Mouse (Mus musculus) layer of hippocampus, postnatal 25 days (tissue): Measurements from ENCODE around the gene Hist1h2bh. TPM values are rescaled to one million over a fixed set of nuclear protein-coding genes. Genes with fewer than 3 reads are reported as not detected.
"Not testable (repeated sequence)": the region's sequence is repeated elsewhere in the genome, so short reads cannot be mapped to it uniquely, and the experiment has no call there.

Source experiments
- DNase-seq, 2 experiments: peaks; one replicate each; pipeline ENCODE4 v3.0.0; 2022; ENCODE audit warnings: mixed read lengths in 2 of 2, low spot score in 1 of 2; ENCODE audit errors: extremely low spot score in 1 of 2
- total RNA-seq, 2 experiments: library from RNA; stranded (reverse); gene quantifications; 2 replicates each; pipeline ENCODE4 v1.2.3; 2021

The Hist1h2bh gene
- total RNA-seq, 2 experiments from 2014 or later, result 0.94 to 1.1 TPM

DNA sequence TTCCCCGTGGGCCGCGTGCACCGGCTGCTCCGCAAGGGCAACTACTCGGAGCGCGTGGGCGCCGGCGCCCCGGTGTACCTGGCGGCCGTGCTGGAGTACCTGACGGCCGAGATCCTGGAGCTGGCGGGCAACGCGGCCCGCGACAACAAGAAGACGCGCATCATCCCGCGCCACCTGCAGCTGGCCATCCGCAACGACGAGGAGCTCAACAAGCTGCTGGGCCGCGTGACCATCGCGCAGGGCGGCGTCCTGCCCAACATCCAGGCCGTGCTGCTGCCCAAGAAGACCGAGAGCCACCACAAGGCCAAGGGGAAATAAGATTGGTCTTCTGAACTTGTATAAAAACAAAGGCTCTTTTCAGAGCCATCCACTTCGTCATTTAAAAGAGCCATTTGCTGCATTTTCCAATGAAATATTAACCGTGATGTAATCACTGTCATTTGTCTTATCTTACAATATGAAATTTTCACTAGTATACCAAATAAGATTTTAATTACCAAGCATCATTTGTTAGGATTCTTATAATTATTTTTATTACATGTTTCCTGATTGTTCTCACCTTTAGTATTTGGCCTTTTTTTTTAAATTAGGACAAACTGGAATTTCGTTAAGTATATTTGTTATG, 31.5 kb upstream of the Hist1h2bh start:
- DNase-seq, result not testable (repeated sequence)

DNA sequence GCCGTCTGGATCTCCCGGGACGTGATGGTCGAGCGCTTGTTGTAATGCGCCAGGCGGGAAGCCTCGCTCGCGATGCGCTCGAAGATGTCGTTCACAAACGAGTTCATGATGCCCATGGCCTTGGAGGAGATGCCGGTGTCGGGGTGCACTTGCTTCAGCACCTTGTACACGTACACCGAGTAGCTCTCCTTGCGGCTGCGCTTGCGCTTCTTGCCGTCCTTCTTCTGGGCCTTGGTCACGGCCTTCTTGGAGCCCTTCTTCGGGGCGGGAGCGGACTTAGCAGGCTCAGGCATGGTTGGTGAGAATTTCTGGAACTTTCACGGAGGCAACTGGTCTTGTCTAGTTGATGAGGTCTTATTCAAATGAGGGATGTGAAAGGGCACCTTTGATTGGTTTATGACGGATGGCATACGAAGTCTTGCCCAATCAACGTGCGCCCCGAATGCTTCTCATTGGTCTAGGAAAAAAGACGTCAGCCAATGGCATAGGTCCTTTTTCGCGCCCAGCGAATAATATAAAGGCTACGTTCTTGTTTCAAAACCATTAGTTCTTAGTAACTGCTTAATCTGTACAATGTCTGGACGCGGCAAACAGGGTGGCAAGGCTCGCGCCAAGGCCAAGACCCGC, 30.8 kb upstream of the Hist1h2bh start, which contains the start of the genes Hist1h2bf and Hist1h2ad:
TSS of gene Hist1h2bf (minus strand) at position 299 of the 627 bp plus-strand sequence.
TSS of gene Hist1h2ad (plus strand) at position 484 of the 627 bp plus-strand sequence.
- peak; percentile 73 to 75 for DNase-seq

DNA sequence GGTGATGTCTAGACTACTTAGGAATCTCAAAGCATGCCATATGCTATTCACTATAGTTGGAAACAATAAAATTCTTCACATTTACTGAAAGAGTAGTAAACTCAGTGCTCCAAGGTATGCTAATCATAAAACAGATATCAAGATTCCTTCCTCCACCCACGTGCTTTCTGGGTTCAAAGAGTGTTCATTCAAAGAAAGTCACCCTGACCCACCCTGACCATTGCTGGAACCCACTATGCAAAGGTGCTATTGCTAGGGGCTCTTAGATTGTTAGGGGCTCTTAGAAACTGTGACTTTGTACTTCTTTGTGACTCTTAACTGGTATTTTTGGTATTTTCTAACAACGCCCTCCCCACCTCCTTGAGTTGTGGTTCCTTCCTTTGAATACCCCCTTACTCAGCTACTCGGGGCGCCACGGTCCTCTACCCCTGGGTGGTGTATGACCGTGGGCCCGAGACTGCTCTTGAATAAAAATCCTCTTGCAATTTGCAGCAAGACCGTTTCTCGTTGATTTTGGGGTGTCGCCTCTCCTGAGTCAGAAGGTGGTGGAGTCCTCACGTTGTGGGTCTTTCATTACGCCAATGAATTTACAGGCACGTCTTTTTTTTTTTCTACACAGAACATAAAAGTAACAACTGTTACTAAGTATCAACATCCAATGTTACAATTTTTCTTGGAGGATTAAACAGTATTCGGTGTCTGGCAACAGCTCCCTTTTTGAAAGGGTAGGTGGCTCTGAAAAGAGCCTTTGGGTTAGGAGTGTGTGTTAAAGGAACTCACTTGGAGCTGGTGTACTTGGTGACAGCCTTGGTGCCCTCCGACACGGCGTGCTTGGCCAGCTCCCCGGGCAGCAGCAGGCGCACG, 30.1 kb upstream of the Hist1h2bh start:
- DNase-seq, result not testable (repeated sequence)

DNA sequence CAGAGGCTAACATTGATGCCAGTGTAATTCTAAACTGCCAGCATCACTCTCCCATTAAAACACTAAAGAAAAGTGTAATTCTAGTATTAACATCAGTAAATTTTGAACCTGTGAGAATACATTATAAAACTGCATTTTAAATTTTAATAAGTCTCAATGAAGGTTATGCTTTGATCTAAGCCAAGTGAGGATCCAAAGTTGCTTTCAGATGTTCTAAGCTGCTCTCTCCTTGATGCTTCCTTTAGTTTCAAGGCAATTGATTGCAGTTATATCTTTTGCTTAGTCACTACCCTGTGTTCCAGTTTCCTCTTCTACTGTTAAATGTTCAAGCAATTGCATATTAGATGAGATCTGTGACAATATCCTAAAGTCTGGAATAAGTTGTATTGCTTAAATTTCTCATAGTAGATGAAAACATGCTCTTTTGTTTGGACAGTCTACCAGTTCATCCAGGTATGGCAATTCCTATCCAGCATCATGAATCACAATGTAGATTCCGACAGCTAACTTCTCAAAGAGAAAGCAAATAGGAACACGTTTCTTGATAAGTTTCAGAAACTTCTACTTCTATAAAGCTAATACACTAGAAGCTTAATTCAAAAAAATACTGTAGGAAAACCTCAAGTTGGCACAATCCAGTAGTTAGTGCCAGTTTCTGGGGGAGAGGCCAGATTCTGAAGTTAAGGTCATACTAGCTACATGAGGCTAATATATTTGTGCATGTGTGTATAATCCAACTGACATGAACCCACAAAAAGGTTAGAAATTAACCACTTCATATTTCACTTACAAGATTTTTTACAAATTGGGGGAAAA, 29.2 kb upstream of the Hist1h2bh start:
- DNase-seq, result no peak

DNA sequence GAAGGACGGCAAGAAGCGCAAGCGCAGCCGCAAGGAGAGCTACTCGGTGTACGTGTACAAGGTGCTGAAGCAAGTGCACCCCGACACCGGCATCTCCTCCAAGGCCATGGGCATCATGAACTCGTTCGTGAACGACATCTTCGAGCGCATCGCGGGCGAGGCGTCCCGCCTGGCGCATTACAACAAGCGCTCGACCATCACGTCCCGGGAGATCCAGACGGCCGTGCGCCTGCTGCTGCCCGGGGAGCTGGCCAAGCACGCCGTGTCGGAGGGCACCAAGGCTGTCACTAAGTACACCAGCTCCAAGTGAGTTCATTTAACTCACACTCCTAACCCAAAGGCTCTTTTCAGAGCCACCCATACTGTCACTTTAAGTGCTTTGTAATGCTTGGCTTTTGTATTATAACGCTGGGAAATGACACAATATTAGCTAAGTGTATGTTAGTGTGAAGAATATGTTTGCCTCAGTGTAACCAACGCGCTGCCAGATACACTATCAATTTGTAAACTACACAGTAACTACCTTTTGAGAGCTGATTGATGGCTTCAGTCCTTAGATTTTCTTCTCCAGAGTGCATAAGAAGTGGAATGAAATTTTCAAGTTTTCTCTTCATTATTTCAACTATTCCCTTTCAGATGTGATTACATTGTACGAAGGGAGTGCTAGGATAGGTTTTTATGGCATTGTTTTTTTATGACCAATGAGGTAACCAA, 28.5 kb upstream of the Hist1h2bh start:
- DNase-seq, result not testable (repeated sequence)

DNA sequence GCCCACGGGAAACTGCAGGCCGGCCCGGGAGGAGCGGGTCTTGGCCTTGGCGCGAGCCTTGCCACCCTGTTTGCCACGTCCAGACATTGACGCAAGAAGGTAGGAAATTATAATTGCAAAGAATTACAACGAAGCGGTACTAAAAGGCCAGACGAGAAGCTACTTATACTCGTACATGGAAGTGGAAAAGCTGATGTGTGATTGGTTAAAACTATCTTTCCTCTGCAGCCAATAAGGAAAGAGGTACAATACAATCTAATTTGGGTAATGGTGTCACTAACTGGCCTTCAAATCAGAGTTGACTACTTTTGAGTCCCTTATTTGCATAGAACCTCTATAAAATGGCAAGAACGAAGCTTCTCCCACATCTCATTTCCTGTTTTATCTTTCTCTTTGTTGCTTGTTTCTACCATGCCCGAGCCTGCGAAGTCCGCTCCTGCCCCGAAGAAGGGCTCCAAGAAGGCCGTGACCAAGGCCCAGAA, 27.9 kb upstream of the Hist1h2bh start, which contains the start of the genes Hist1h2ae and Hist1h2bg:
TSS of gene Hist1h2ae (minus strand) at position 199 of the 482 bp plus-strand sequence.
TSS of gene Hist1h2bg (plus strand) at position 375 of the 482 bp plus-strand sequence.
- peak; percentile 43 to 69 for DNase-seq

DNA sequence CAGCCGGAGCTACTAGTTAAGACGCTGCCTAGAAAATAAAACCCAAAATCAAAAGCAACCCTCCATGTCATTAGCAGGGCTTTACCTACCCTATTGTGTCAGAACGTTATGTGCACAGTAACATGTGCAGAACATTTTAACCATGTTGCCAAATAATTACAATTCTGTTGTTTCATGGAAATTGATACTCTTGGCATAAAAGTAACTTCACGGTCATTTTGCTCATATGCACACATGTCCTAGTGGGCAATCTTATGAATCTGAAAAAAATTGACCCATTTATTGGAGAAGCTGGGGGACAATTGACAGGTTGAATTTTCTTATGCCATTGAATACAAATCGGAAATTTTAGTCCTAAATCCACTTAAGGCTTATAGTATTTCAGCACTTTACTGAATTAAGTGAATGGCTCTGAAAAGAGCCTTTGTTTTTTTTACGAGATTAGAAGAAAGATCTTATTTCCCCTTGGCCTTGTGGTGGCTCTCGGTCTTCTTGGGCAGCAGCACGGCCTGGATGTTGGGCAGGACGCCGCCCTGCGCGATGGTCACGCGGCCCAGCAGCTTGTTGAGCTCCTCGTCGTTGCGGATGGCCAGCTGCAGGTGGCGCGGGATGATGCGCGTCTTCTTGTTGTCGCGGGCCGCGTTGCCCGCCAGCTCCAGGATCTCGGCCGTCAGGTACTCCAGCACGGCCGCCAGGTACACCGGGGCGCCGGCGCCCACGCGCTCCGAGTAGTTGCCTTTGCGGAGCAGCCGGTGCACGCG, 27.2 kb upstream of the Hist1h2bh start:
- not testable (repeated sequence) for DNase-seq

DNA sequence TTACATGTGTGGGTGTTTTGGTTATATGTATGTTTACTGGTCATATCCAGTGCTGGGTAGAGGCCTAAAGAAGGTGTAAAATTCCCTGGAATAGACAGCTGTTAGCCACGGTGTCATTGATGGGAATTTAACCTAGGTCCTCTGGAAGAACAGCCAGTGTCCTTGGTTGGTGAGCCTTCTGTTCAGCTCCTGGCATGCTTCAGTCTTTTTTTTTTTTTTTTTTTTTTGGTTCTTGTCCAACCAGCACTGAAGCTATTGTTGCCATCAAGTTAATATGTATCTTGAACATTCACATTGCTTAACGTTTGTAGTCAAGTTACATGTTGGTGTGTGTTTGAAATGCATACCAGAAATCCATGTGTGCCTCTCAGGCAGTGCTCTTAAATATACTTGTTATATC, 21.3 kb upstream of the Hist1h2bh start:
- DNase-seq, result no peak

DNA sequence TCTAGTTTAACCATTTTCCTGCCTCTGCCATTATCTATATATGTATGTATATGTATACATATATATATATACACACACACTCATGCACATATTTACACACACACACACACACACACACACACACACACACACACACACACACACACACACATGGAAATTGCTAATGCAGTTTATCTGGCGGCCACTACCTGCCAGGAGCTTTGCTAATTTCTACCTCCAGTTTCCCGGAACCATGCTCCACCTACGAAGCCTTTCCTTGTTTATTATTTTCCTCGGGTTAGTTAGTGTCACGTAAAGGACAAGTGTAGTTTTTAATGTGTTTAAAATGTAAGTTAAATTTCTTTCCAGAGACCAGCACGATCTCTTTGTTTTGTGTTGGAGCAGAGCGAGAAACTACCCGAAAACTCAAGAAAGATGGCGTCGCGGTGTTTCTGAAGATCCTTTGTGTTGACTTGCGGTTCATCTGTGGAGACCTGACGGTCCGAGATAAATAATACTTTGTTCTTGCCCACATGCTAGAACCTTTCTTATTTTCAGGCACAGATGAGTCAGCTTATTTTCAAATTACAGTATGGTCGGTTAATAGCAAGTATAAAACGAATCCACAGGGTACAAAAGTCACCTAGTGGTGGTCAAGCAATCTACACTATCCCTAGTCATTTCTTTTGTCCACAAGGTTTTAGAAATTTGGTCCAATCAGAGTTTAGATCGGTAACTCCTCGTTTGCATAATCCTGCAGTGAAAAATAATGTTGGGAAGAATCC, 19.7 kb upstream of the Hist1h2bh start:
- DNase-seq, result no peak

DNA sequence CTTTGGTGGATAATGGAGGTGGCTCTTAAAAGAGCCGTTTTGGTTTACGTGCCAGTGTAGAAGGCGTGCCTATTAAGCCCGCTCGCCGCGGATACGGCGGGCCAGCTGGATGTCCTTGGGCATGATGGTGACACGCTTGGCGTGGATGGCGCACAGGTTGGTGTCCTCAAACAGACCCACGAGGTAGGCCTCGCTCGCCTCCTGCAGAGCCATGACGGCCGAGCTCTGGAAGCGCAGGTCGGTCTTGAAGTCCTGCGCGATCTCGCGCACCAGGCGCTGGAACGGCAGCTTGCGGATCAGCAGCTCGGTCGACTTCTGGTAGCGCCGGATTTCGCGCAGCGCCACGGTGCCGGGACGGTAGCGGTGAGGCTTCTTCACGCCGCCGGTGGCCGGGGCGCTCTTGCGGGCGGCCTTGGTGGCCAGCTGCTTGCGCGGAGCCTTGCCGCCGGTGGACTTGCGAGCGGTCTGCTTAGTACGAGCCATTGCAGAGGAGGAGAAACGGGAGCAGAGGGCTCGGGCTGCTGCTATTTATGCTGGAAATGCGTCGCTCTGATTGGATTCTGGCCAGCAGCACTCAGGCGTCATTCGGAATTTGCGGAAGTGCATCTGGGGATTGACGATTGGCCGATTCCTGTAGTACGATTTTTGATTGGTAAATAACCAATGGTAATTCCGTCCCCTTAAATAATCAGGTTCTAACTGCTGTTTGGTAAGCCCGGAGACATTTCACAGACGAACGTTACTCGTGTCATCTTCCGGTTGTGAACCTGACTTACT, 18.9 kb upstream of the Hist1h2bh start, which contains the start of gene Hist1h3e:
TSS of gene Hist1h3e (minus strand) at position 487 of the 777 bp plus-strand sequence.
- DNase-seq, result peak; percentile 88 to 94

DNA sequence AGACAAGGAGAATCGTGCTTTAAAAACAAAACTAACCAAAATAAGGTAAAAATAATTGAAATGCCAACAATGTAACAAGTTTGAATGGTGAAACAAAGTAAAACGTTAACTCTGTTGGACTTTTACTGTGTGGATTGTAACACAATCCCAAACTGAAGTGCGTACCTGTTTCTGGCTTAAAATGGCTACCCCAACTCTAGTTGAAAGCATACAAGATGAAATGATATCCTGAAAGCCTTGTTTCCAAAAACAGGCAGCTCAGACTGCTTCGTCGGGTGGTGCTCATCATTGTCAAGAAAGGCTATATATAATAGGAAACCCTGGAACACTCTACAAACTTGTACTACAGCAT, 18.3 kb upstream of the Hist1h2bh start:
- not testable (repeated sequence) for DNase-seq

DNA sequence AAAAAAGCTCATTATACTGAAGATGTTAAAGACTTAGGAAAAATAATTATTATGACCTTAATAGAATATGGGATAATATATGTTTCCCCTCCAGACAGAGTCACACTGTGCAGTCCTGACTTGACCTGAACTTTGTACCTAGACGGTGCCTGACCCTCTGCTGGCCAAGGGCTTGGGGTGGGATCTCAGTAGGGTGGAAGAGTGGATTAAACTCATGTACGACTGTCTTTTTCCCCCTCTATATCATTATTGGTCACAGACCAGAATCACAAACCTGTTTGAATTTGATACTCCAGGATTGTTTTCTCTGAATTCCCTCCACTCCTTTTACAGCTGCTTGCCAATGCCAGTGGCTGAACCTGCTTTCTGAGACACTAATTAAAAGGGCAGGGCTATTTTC, 17.5 kb upstream of the Hist1h2bh start:
- not testable (repeated sequence) for DNase-seq

DNA sequence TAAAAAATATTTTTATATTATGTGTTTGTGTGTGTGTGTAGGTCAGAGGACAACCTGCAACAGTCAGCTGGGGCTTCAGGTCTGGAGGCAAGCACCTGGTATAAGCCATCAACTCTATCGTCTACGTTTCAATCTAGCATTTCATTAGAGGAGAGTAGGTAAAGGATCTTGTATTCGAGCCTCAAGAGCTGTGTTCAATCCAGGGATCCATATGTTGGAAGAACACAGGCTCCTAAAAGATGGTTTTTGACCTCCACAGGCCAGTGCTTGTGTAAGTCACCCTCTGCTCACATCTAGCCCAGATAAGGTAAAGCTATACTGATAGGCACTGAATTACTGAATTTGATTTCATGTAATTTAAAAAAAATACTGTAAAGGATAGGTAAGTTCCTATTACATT, 13.7 kb upstream of the Hist1h2bh start:
- no peak for DNase-seq

DNA sequence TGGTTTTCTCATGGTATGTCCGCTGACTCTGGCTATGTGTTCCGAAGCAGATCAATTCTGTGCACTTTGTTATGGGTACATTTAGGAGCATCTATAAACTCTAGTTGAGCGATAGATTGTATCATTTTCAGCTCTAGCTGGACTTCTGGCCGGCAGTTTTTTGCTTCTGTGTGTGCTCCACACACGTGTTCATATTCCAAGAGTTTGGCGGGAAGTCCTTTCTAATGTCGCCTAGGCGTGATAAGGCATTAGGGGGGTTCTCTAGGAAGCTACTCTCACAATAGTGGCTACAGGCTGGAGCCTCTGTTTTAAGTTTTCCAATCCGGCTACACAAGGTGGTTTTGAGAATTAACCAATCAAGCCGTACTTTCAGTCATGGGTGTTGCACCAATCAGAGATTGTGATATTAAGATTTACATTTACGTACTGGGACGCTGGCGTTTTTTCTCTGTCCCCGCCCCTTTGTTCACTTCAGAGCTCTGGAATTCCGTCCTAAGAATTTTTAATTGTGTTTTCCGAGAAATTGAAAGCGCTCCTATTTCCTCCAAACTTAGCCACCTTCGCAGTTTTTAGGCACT, 12.7 kb upstream of the Hist1h2bh start:
- peak; percentile 32 to 36 for DNase-seq

DNA sequence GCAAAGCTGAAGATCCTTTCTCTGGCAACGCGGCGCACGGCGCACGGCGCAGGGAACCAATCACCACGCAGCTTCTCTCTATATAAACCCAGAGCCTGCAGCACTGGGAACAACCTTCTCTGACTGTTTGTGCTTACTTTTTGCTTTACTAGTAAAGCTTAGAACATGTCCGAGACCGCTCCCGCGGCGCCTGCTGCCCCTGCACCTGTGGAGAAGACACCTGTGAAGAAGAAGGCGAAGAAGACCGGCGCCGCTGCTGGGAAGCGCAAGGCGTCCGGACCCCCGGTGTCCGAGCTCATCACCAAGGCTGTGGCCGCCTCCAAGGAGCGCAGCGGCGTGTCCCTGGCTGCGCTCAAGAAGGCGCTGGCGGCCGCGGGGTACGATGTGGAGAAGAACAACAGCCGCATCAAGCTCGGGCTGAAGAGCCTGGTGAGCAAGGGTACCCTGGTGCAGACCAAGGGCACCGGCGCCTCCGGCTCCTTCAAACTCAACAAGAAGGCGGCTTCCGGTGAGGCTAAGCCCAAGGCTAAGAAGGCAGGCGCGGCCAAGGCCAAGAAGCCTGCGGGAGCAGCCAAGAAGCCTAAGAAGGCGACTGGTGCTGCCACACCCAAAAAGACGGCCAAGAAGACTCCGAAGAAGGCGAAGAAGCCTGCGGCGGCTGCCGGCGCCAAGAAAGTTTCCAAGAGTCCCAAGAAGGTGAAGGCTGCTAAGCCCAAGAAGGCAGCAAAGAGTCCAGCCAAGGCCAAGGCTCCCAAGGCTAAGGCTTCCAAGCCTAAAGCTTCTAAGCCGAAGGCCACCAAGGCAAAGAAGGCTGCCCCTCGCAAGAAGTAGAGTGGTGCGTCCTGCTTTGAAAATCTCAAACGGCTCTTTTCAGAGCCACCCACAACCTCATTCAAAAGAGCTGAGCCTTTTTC, 12.0 kb upstream of the Hist1h2bh start:
- peak; percentile 62 to 64 for DNase-seq

DNA sequence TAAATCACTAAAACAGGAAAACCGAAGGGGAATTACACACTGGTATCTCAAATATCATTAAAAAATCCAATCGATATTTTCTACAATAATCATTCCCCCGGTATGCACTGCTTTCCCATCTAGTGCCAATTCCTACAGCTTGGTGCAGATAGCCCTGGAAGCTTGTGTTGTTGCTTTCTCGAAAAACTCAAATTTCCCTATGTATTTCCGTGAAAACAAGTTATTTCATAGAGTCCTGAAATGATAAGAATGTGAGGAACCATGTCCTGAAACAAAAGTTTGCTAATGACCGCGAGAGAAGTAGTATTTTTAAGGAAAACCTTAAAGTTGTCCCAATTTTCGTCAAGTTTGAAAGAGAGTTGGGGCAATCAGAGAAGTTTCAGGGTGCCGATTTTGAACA, 11.2 kb upstream of the Hist1h2bh start:
- no peak for DNase-seq
